Mouse (Mus musculus) MEL (cell line): ENCODE data around the gene Eif4e3. TPM values are rescaled to one million over a fixed set of nuclear protein-coding genes. Genes with fewer than 3 reads are reported as not detected.

Source experiments
- DNase-seq: peaks from one replicate; pipeline ENCODE4 v3.0.0; 2011; ENCODE audit warnings: low read depth, low spot score
- H3K27ac ChIP-seq: 2 replicates; pipeline ENCODE4 v1.5.1; 2012; ENCODE audit warnings: low read depth, mild to moderate bottlenecking, control low read depth, low read length, moderate library complexity; ENCODE audit not compliant: control insufficient read depth
- H3K27me3 ChIP-seq, 2 experiments: fragments of 150-350 bp in 1 of 2; sonication (generic) in 1 of 2; 2 replicates each; pipeline ENCODE4 v1.6.1; 2012; ENCODE audit warnings: low read length in 2 of 2, mild to moderate bottlenecking in 2 of 2, improper control_type of control experiment in 1 of 2, moderate library complexity in 1 of 2; ENCODE audit not compliant: insufficient read depth in 2 of 2, control insufficient read depth in 1 of 2
- H3K36me3 ChIP-seq, 2 experiments: 2 replicates each; pipeline ENCODE4 v1.6.1; 2012 to 2014; ENCODE audit warnings: low read length in 2 of 2, improper control_type of control experiment in 1 of 2, inconsistent platforms in 1 of 2, mild to moderate bottlenecking in 1 of 2; ENCODE audit not compliant: insufficient read depth in 2 of 2, control insufficient read depth in 1 of 2
- H3K4me1 ChIP-seq, 2 experiments: fragments of 150-350 bp in 1 of 2; sonication (generic) in 1 of 2; 2 replicates each; pipeline ENCODE4 v1.6.1; 2012; ENCODE audit warnings: low read length in 2 of 2, improper control_type of control experiment in 1 of 2, mild to moderate bottlenecking in 1 of 2; ENCODE audit not compliant: insufficient read depth in 2 of 2, control insufficient read depth in 1 of 2
- H3K4me3 ChIP-seq, 2 experiments: fragments of 150-350 bp in 1 of 2; sonication (generic) in 1 of 2; 2 replicates each; pipeline ENCODE4 v1.5.1; 2012; ENCODE audit warnings: low read depth in 2 of 2, low read length in 2 of 2, mild to moderate bottlenecking in 2 of 2, moderate library complexity in 2 of 2, control low read depth in 1 of 2, improper control_type of control experiment in 1 of 2; ENCODE audit not compliant: control insufficient read depth in 1 of 2, insufficient read depth in 1 of 2
- H3K79me2 ChIP-seq: 2 replicates; pipeline ENCODE4 v1.6.1; 2012; ENCODE audit warnings: mild to moderate bottlenecking, low read length, moderate library complexity; ENCODE audit not compliant: control insufficient read depth, poor library complexity, insufficient read depth
- H3K9ac ChIP-seq: 2 replicates; pipeline ENCODE4 v1.6.1; 2012; ENCODE audit warnings: low read depth, mild to moderate bottlenecking, control low read depth, low read length, moderate library complexity; ENCODE audit not compliant: control insufficient read depth, poor library complexity, severe bottlenecking
- H3K9me3 ChIP-seq: fragments of 150-350 bp; sonication (generic); replicated peaks from 2 replicates; pipeline ENCODE4 v1.6.1; 2012; ENCODE audit warnings: mild to moderate bottlenecking, low read length, improper control_type of control experiment, moderate library complexity; ENCODE audit not compliant: insufficient read depth
- BHLHE40 ChIP-seq: IDR thresholded peaks from 2 replicates; pipeline ENCODE4 v1.6.1; 2012; ENCODE audit warnings: low read depth, mild to moderate bottlenecking, inconsistent platforms, low read length, improper control_type of control experiment, borderline replicate concordance
- CHD1 ChIP-seq: IDR thresholded peaks from 2 replicates; pipeline ENCODE4 v1.6.1; 2012; ENCODE audit warnings: low read depth, mild to moderate bottlenecking, inconsistent platforms, low read length, improper control_type of control experiment
- CHD2 ChIP-seq: IDR thresholded peaks from 2 replicates; pipeline ENCODE4 v1.6.1; 2011; ENCODE audit warnings: low read length, improper control_type of control experiment
- CTCF ChIP-seq, 3 experiments: IDR thresholded peaks in 2 of 3; conservative IDR thresholded peaks in 1 of 3; 2 replicates each; pipeline ENCODE4 v1.5.1; 2011 to 2012; ENCODE audit warnings: low read length in 3 of 3, low read depth in 2 of 3, mild to moderate bottlenecking in 2 of 3, improper control_type of control experiment in 1 of 3, inconsistent platforms in 1 of 3, mixed read lengths in 1 of 3, moderate library complexity in 1 of 3; ENCODE audit not compliant: control insufficient read depth in 1 of 3, insufficient read depth in 1 of 3, poor library complexity in 1 of 3, severe bottlenecking in 1 of 3
- E2F4 ChIP-seq: IDR thresholded peaks from 2 replicates; pipeline ENCODE4 v1.6.1; 2011; ENCODE audit warnings: low read depth, low read length, improper control_type of control experiment, borderline replicate concordance
- EP300 ChIP-seq, 2 experiments: IDR thresholded peaks; 2 replicates each; pipeline ENCODE4 v1.6.1; 2011; ENCODE audit warnings: improper control_type of control experiment in 2 of 2, low read length in 2 of 2, low read depth in 1 of 2, mild to moderate bottlenecking in 1 of 2
- ETS1 ChIP-seq: IDR thresholded peaks from 2 replicates; pipeline ENCODE4 v1.6.1; 2012; ENCODE audit warnings: low read depth, mild to moderate bottlenecking, inconsistent platforms, low read length, improper control_type of control experiment, moderate library complexity
- GABPA ChIP-seq: IDR thresholded peaks from 2 replicates; pipeline ENCODE4 v1.6.1; 2012; ENCODE audit warnings: low read depth, mild to moderate bottlenecking, inconsistent platforms, low read length, improper control_type of control experiment, moderate library complexity
- KAT2A ChIP-seq: conservative IDR thresholded peaks from 2 replicates; pipeline ENCODE4 v1.6.1; 2012; ENCODE audit warnings: low read depth, low read length, improper control_type of control experiment, inconsistent platforms
- MAFK ChIP-seq: IDR thresholded peaks from 2 replicates; pipeline ENCODE4 v1.6.1; 2011; ENCODE audit warnings: low read depth, mild to moderate bottlenecking, low read length, improper control_type of control experiment, borderline replicate concordance
- MAX ChIP-seq: IDR thresholded peaks from 2 replicates; pipeline ENCODE4 v1.6.1; 2011; ENCODE audit warnings: low read length, improper control_type of control experiment
- MEF2A ChIP-seq: IDR thresholded peaks from 2 replicates; pipeline ENCODE4 v1.6.1; 2014; ENCODE audit warnings: low read depth, mild to moderate bottlenecking, inconsistent platforms, low read length, improper control_type of control experiment; ENCODE audit not compliant: poor library complexity, insufficient replicate concordance, severe bottlenecking; ENCODE audit errors: extremely low read depth
- MXI1 ChIP-seq: IDR thresholded peaks from 2 replicates; pipeline ENCODE4 v1.6.1; 2011; ENCODE audit warnings: mild to moderate bottlenecking, low read depth, low read length, improper control_type of control experiment
- MYC ChIP-seq: IDR thresholded peaks from 2 replicates; pipeline ENCODE4 v1.6.1; 2011; ENCODE audit warnings: low read depth, mild to moderate bottlenecking, low read length, improper control_type of control experiment, moderate library complexity
- NELFE ChIP-seq: IDR thresholded peaks from 2 replicates; pipeline ENCODE4 v1.6.1; 2011; ENCODE audit warnings: low read depth, low read length, improper control_type of control experiment
- NRF1 ChIP-seq: IDR thresholded peaks from 2 replicates; pipeline ENCODE4 v1.6.1; 2014; ENCODE audit warnings: low read depth, mild to moderate bottlenecking, inconsistent platforms, low read length, improper control_type of control experiment, moderate library complexity; ENCODE audit not compliant: poor library complexity, insufficient read depth, severe bottlenecking
- POLR2A ChIP-seq, 2 experiments: IDR thresholded peaks; 2 replicates each; pipeline ENCODE4 v1.6.1; 2011 to 2012; ENCODE audit warnings: low read length in 2 of 2, mild to moderate bottlenecking in 2 of 2, control low read depth in 1 of 2, improper control_type of control experiment in 1 of 2, low read depth in 1 of 2, moderate library complexity in 1 of 2; ENCODE audit not compliant: control insufficient read depth in 1 of 2, insufficient read depth in 1 of 2, poor library complexity in 1 of 2
- RAD21 ChIP-seq: IDR thresholded peaks from 2 replicates; pipeline ENCODE4 v1.6.1; 2011; ENCODE audit warnings: mild to moderate bottlenecking, low read depth, low read length, improper control_type of control experiment
- RCOR1 ChIP-seq: IDR thresholded peaks from 2 replicates; pipeline ENCODE4 v1.6.1; 2012; ENCODE audit warnings: low read depth, mild to moderate bottlenecking, inconsistent platforms, low read length, improper control_type of control experiment
- TBP ChIP-seq: IDR thresholded peaks from 2 replicates; pipeline ENCODE4 v1.8.0; 2011; ENCODE audit warnings: low read depth, low read length, improper control_type of control experiment
- TCF12 ChIP-seq: IDR thresholded peaks from 2 replicates; pipeline ENCODE4 v1.6.1; 2014; ENCODE audit warnings: low read depth, mild to moderate bottlenecking, inconsistent platforms, low read length, improper control_type of control experiment, moderate library complexity
- UBTF ChIP-seq: IDR thresholded peaks from 2 replicates; pipeline ENCODE4 v1.6.1; 2012; ENCODE audit warnings: low read depth, mild to moderate bottlenecking, inconsistent platforms, low read length, improper control_type of control experiment, moderate library complexity, borderline replicate concordance; ENCODE audit not compliant: insufficient read depth
- USF1 ChIP-seq: IDR thresholded peaks from 2 replicates; pipeline ENCODE4 v1.6.1; 2014; ENCODE audit warnings: low read depth, mild to moderate bottlenecking, inconsistent platforms, low read length, improper control_type of control experiment, moderate library complexity
- ZKSCAN1 ChIP-seq: IDR thresholded peaks from 2 replicates; pipeline ENCODE4 v1.6.1; 2012; ENCODE audit warnings: low read depth, mild to moderate bottlenecking, inconsistent platforms, low read length, improper control_type of control experiment, moderate library complexity
- ZMIZ1 ChIP-seq: IDR thresholded peaks from 2 replicates; pipeline ENCODE4 v1.6.1; 2012; ENCODE audit warnings: low read depth, mild to moderate bottlenecking, inconsistent platforms, low read length, improper control_type of control experiment, moderate library complexity
- ZNF384 ChIP-seq: IDR thresholded peaks from 2 replicates; pipeline ENCODE4 v1.6.1; 2012; ENCODE audit warnings: low read depth, mild to moderate bottlenecking, inconsistent platforms, low read length, improper control_type of control experiment
- polyA plus RNA-seq, 2 experiments: library from polyadenylated mRNA; stranded (reverse) in 1 of 2; unstranded in 1 of 2; fragments of >175 nt in 1 of 2; fragments of >200 nt in 1 of 2; gene quantifications; 2 replicates each; pipeline versions ENCODE4 v1.2.1 to v1.2.4; 2012; ENCODE audit warnings: low replicate concordance in 2 of 2, low read depth in 1 of 2; ENCODE audit not compliant: insufficient read length in 2 of 2, insufficient read depth in 1 of 2, missing spikeins in 1 of 2
- total RNA-seq: library from RNA; depleted of rRNA; stranded (reverse); fragments of 300-350 nt; gene quantifications from 2 replicates; pipeline ENCODE4 v1.2.3, GENCODE M21; 2012

Eif4e3 gene
- total and polyA plus RNA-seq, 3 experiments, result not detected

DNA sequence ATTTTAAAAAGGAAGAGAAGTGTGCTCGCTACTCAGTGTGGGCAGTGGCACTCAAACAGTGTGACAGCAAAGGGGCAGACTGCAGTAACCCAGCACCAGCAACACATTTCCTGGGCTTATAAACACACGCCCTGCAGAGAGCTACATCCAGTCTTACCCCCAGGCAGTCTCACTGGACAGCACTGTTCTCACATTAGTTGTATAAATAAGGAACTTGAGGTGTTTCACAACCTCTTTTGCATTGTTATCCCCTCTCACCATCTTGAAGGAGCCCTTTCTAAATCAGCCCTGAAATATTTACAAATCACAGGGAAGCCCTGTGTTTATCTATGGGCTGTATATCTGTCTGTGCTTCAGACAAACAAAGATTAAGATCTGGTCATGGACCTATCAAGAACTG lies 17.3 kb downstream of the Eif4e3 start:
- Histone ChIP-seq H3K27ac (no peak overlapping the region), H3K4me1 (no peaks in the 10 kb centered on the region)

DNA sequence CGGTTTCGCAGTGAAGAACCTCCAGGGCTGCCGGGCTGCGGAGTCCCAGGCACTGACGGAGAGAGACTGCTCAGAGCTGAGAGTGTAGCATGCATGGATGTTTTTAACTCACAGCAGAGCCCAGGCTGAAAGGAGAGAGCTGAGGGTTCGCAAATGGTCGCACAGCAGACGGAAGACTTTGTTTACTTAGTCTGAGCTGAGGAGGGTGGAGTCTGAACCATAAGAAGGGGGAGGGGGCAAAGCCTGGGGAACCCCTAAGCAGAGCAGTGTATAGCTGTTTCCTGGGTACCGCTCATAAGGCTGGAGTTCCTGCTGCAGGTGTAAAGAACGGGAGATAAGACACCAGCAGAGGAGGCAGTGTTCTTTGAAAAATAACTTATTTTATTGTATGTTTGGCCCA lies 20.2 kb downstream of the Eif4e3 start:
- Histone ChIP-seq H3K4me3 (no peak overlapping the region), H3K27me3 (no peaks in the 10 kb centered on the region), H3K9ac (no peak overlapping the region), H3K79me2 (no peaks in the 10 kb centered on the region), H3K27ac (no peak overlapping the region), H3K4me1 (no peaks in the 10 kb centered on the region), H3K36me3 (no peaks in the 10 kb centered on the region), H3K9me3 (no peaks in the 10 kb centered on the region)
- no peak for TF ChIP-seq ZMIZ1
- no peak for TF ChIP-seq E2F4
- TF ChIP-seq MXI1, result no peak
- TF ChIP-seq RAD21, result no peak
- TF ChIP-seq UBTF, result no peak
- TF ChIP-seq MAX, result no peak
- no peak for TF ChIP-seq MYC
- TF ChIP-seq ETS1, result no peak
- no peak for TF ChIP-seq CTCF (IDR thresholded peaks at IDR 0.05 in 2 of 3, conservative IDR thresholded peaks at IDR 0.05 in 1 of 3; ENCODE audit: control insufficient read depth in 1 of 3, insufficient read depth in 1 of 3, low read depth in 2 of 3, low read length in 3 of 3, poor library complexity in 1 of 3, severe bottlenecking in 1 of 3)
- no peak for TF ChIP-seq MAFK
- TF ChIP-seq EP300 (IDR thresholded peaks at IDR 0.05; ENCODE audit: low read depth in 1 of 2, low read length in 2 of 2), result no peak
- TF ChIP-seq CHD2, result no peak
- no peak for TF ChIP-seq USF1
- no peak for DNase-seq

More for the DNA sequence above, 17.3 kb downstream of the Eif4e3 start:
- Histone ChIP-seq H3K9ac (no peak overlapping the region), H3K4me3 (no peak overlapping the region), H3K36me3 (no peaks in the 10 kb centered on the region), H3K9me3 (no peaks in the 10 kb centered on the region), H3K79me2 (no peaks in the 10 kb centered on the region), H3K27me3 (no peaks in the 10 kb centered on the region; a peak in 1 of 4 replicates)
- DNase-seq, result no peak
- TF ChIP-seq CHD1 (no peak), POLR2A (IDR thresholded peaks at IDR 0.05; ENCODE audit: control insufficient read depth in 1 of 2, insufficient read depth in 1 of 2, low read depth in 1 of 2, low read length in 2 of 2, poor library complexity in 1 of 2) (no peak), ZKSCAN1 (no peak), MYC (no peak), BHLHE40 (no peak), TBP (no peak), E2F4 (no peak), EP300 (IDR thresholded peaks at IDR 0.05; ENCODE audit: low read depth in 1 of 2, low read length in 2 of 2) (no peak), MEF2A (no peak), GABPA (no peak), ETS1 (no peak), ZNF384 (no peak), KAT2A (no peak), TCF12 (no peak), RCOR1 (no peak), NELFE (no peak), NRF1 (no peak), USF1 (no peak)
